Mouse (Mus musculus) liver, adult 2 months (tissue): ENCODE measurements around the gene Zdhhc12.

Source experiments
- CTCF ChIP-seq: fragments of 200-500 bp; IDR thresholded peaks from 2 replicates; pipeline ENCODE4 v1.5.1; 2011; ENCODE audit warnings: low read depth, low read length, control low read depth
- POLR2A ChIP-seq: fragments of 200-500 bp; IDR thresholded peaks from 2 replicates; pipeline ENCODE4 v1.6.1; 2011; ENCODE audit warnings: low read length, control low read depth; ENCODE audit not compliant: insufficient read depth; ENCODE audit errors: extremely low read depth

DNA sequence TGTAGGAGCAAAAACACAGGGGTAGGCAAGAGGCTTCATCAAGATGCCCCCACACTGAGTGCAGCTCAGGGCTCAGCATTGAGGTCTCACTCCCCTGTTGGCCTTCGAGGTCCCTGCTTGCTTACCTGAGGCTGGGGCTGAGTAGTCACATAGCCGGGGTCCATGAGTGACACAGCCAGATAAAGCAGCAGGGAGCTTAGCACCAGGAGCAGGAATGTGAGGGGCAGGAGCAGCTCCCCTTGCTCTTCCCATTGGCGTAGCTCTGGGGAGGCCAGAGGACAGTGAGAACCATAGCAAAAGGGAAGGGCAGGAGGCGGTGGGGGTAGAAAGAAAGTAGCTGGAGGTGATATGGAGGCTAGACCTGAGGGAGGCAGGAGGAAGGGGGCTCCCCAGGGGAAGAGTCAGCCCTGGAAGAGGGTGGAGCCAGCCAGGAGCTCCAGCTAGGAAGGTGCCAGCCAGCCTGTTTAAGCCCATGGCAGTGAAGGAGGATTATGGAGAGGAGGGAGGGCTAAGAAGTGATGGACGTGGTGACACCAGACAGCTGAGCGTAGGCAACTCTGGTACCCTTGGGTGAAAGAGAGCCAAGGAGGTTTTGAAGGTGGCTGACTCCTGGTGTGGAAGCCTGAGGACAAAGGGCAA lies 1.0 kb downstream of the Zdhhc12 start:
- no peak for TF ChIP-seq POLR2A
- no peak for TF ChIP-seq CTCF
